ENCODE assay signal across 23 mouse cellular contexts in genomic region chr10:79836918-79837317, GRCm38 (mm10). TPM values are rescaled to one million over a fixed set of nuclear protein-coding genes. Genes with fewer than 3 reads are reported as not detected.
DNase-seq lines count a peak whose midpoint lies in the region; ATAC-seq and TF ChIP-seq lines count a peak whose summit lies in the region.
"Had no signal": no experiment of that assay in that cellular context is flagged by ENCODE, and none has a peak within 500 bp of the region (broad histone marks: within the 10 kb centered on the region; RNA-seq: fewer than 3 reads in every experiment).

No protein-coding gene starts in this region.

- TF ChIP-seq POLR2A in heart, adult 2 months (IDR thresholded peaks at IDR 0.05; ENCODE audit: insufficient read depth, low read depth, low read length) = no peak

- H3K4me3 ChIP-seq in heart, adult 2 months = no peak overlapping the region
- H3K4me3 ChIP-seq in lung, embryonic 14.5 days (ENCODE audit: low read depth, low read length) = no peak overlapping the region
- H3K4me3 ChIP-seq: embryonic facial prominence, embryonic 10.5 days; heart, embryonic 13.5 days; liver, embryonic 12.5 days; neural tube, embryonic 13.5 days had no signal

- no peak for ATAC-seq in lung, embryonic 14.5 days (ENCODE audit: insufficient read depth)
- ATAC-seq: forebrain, embryonic 14.5 days; hindbrain, embryonic 16.5 days; liver, embryonic 12.5 days had no signal

- H3K36me3 ChIP-seq in heart, adult 2 months (ENCODE audit: control insufficient read depth, insufficient read depth, low read length) = no peaks in the 10 kb centered on the region
- H3K36me3 ChIP-seq in lung, embryonic 14.5 days (ENCODE audit: insufficient read depth) = no peaks in the 10 kb centered on the region
- H3K36me3 ChIP-seq: embryonic facial prominence, embryonic 10.5 days; heart, embryonic 13.5 days; liver, embryonic 12.5 days; neural tube, embryonic 13.5 days had no signal

- H3K9ac ChIP-seq in heart, adult 2 months (ENCODE audit: low read depth, low read length) = no peak overlapping the region
- H3K9ac ChIP-seq in lung, embryonic 14.5 days = no peak overlapping the region
- H3K9ac ChIP-seq: heart, embryonic 13.5 days; liver, embryonic 12.5 days; neural tube, embryonic 13.5 days had no signal

- intact Hi-C loops in heart, adult 2 months (cut with DNase I) = no loop called here

- no peak overlapping the region for H3K27ac ChIP-seq in heart, adult 2 months
- no peak overlapping the region for H3K27ac ChIP-seq in lung, embryonic 14.5 days (ENCODE audit: low read depth)
- H3K27ac ChIP-seq: embryonic facial prominence, embryonic 10.5 days; heart, embryonic 13.5 days; liver, embryonic 12.5 days; neural tube, embryonic 13.5 days had no signal

- no peak for TF ChIP-seq EP300 in heart, adult 2 months (IDR thresholded peaks at IDR 0.05; ENCODE audit: insufficient read depth, low read depth, low read length)

- WGBS in heart, adult 2 months = 96% methylated on average over 3 of the region's 3 CpGs
- WGBS in lung, embryonic 14.5 days = 92% methylated on average over 3 of the region's 3 CpGs

- peak; percentile 44 for TF ChIP-seq CTCF in heart, adult 2 months (IDR thresholded peaks at IDR 0.05)
- TF ChIP-seq CTCF in lung, embryonic 14.5 days (IDR thresholded peaks at IDR 0.05; ENCODE audit: low read depth) = peak; percentile 42

- peaks cover 7% of the 10 kb centered on the region for H3K4me1 ChIP-seq in heart, adult 2 months (ENCODE audit: control insufficient read depth, insufficient read depth, low read length)
- no peaks in the 10 kb centered on the region for H3K4me1 ChIP-seq in lung, embryonic 14.5 days (ENCODE audit: insufficient read depth)

- H3K9me3 ChIP-seq in lung, embryonic 14.5 days (ENCODE audit: low read depth, low read length) = no peaks in the 10 kb centered on the region
- H3K9me3 ChIP-seq: embryonic facial prominence, embryonic 10.5 days; liver, embryonic 12.5 days; neural tube, embryonic 13.5 days had no signal

- no peaks in the 10 kb centered on the region for H3K79me2 ChIP-seq in heart, adult 2 months (replicated peaks; ENCODE audit: control insufficient read depth, insufficient read depth, low read length)

- H3K27me3 ChIP-seq in heart, adult 2 months (ENCODE audit: control insufficient read depth, insufficient read depth, low read length) = no peaks in the 10 kb centered on the region
- H3K27me3 ChIP-seq in lung, embryonic 14.5 days (ENCODE audit: insufficient read depth, low read length) = no peaks in the 10 kb centered on the region
- H3K27me3 ChIP-seq: heart, embryonic 13.5 days; liver, embryonic 12.5 days; neural tube, embryonic 13.5 days had no signal

- DNase-seq in heart, adult 2 months = no peak
- no peak for DNase-seq in heart, adult 9 months (ENCODE audit: low spot score in 2 of 2)
- no peak for DNase-seq in lung, embryonic 14.5 days
- no peak for DNase-seq in lung, postnatal 36 days
- DNase-seq in ZHBTc4 (ENCODE audit: low read depth, low spot score) = peak; percentile 74
- DNase-seq in spleen, postnatal 14 days (ENCODE audit: low spot score in 2 of 2) = no peak
- no peak for DNase-seq in cerebellum, adult 9-10 months
- DNase-seq: adrenal gland, postnatal 25 days; cerebellum, postnatal 14 days; heart, postnatal 36 days; kidney, adult 9 months; kidney, postnatal 4 days; left cerebral cortex, postnatal 4 days; lung, postnatal 10 days; spleen, adult 18-20 months; thymus, postnatal 14 days had no signal

- no peak overlapping the region for H3K4me2 ChIP-seq in lung, embryonic 14.5 days
- H3K4me2 ChIP-seq: heart, embryonic 13.5 days; liver, embryonic 12.5 days; neural tube, embryonic 13.5 days had no signal

RNA-seq across cellular contexts. Expression of gene Misp, which starts 16.1 kb away (rescaled TPM):
- total RNA-seq in heart, adult 2 months (2021) = under 1 TPM; 0.50 to 0.52 TPM
- 0.26 and 0.82 TPM in 2 replicates for polyA plus RNA-seq in heart, adult 2 months (2012; rRNA removed)
- 5.0 and 6.1 TPM in 2 replicates for polyA plus RNA-seq in lung, embryonic 14.5 days (2014; fragmentation: Nextera tagmentation; extraction: Ambion mirVana)
- total RNA-seq: megakaryocyte-erythroid progenitor cell, adult 5-6 weeks had no signal

RNA-seq across cellular contexts. Expression of gene Ptbp1, which starts 17.3 kb away (rescaled TPM):
- 10 to 100 TPM; 43.9 to 51.8 TPM for total RNA-seq in heart, adult 2 months (2021)
- 47.5 and 52.6 TPM in 2 replicates for polyA plus RNA-seq in heart, adult 2 months (2012; rRNA removed)
- polyA plus RNA-seq in lung, embryonic 14.5 days (2014; fragmentation: Nextera tagmentation; extraction: Ambion mirVana) = 355 and 366 TPM in 2 replicates

RNA-seq across cellular contexts. Expression of gene Prtn3, which starts 37.4 kb away (rescaled TPM):
- total RNA-seq in heart, adult 2 months (2021) = 1 to 10 TPM in 1 of 2 experiments, under 1 TPM in 1; 0.55 to 1.2 TPM
- 0.84 TPM in 1 of 2 replicates, not detected in the other for polyA plus RNA-seq in heart, adult 2 months (2012; rRNA removed)
- polyA plus RNA-seq in lung, embryonic 14.5 days (2014; fragmentation: Nextera tagmentation; extraction: Ambion mirVana) = 3.5 and 3.7 TPM in 2 replicates
- total RNA-seq: adrenal gland, postnatal 25 days; heart, postnatal 36 days had no signal

RNA-seq across cellular contexts. Expression of gene Plppr3, which starts 37.5 kb away (rescaled TPM):
- under 1 TPM; 0.20 to 0.31 TPM for total RNA-seq in heart, adult 2 months (2021)
- 0.50 and 0.80 TPM in 2 replicates for polyA plus RNA-seq in heart, adult 2 months (2012; rRNA removed)
- 31.3 and 37.4 TPM in 2 replicates for polyA plus RNA-seq in lung, embryonic 14.5 days (2014; fragmentation: Nextera tagmentation; extraction: Ambion mirVana)
- total RNA-seq: heart, postnatal 36 days had no signal

RNA-seq across cellular contexts. Expression of gene Palm, which starts 43.5 kb away (rescaled TPM):
- total RNA-seq in heart, adult 2 months (2021) = 10 to 100 TPM; 51.4 to 55.6 TPM
- 31.4 and 36.6 TPM in 2 replicates for polyA plus RNA-seq in heart, adult 2 months (2012; rRNA removed)
- polyA plus RNA-seq in lung, embryonic 14.5 days (2014; fragmentation: Nextera tagmentation; extraction: Ambion mirVana) = 68.1 and 72.4 TPM in 2 replicates
